Mouse (Mus musculus) myocyte (in vitro differentiated cells): ENCODE data around the gene Abhd11.

Experiments used
- E2F4 ChIP-seq: IDR thresholded peaks from one replicate; pipeline ENCODE4 v1.6.1; 2011; ENCODE audit warnings: mild to moderate bottlenecking, control low read depth, moderate library complexity; ENCODE audit not compliant: insufficient read depth
- MAX ChIP-seq: IDR thresholded peaks from one replicate; pipeline ENCODE4 v1.6.1; 2011; ENCODE audit warnings: low read depth, mild to moderate bottlenecking, control low read depth
- MYOD1 ChIP-seq, 3 experiments: IDR thresholded peaks; one replicate each; pipeline ENCODE4 v1.6.1; 2011; ENCODE audit warnings: control low read depth in 2 of 3, low read depth in 2 of 3, mild to moderate bottlenecking in 2 of 3, moderate library complexity in 1 of 3; ENCODE audit not compliant: insufficient read length in 2 of 3, control insufficient read depth in 1 of 3
- MYOG ChIP-seq, 3 experiments: IDR thresholded peaks; one replicate each; pipeline ENCODE4 v1.6.1; 2011; ENCODE audit warnings: control low read depth in 2 of 3, low read depth in 2 of 3, mild to moderate bottlenecking in 2 of 3; ENCODE audit not compliant: insufficient read length in 2 of 3, control insufficient read depth in 1 of 3, insufficient read depth in 1 of 3
- POLR2A ChIP-seq: IDR thresholded peaks from one replicate; pipeline ENCODE4 v1.6.1; 2011; ENCODE audit warnings: low read depth, mild to moderate bottlenecking, control low read depth, moderate library complexity; ENCODE audit not compliant: insufficient read length
- POLR2AphosphoS2 ChIP-seq: IDR thresholded peaks from one replicate; pipeline ENCODE4 v1.6.1; 2011; ENCODE audit warnings: low read depth, control low read depth; ENCODE audit not compliant: insufficient read length
- REST ChIP-seq: IDR thresholded peaks from one replicate; pipeline ENCODE4 v1.6.1; 2011; ENCODE audit warnings: mild to moderate bottlenecking, control low read depth, moderate library complexity; ENCODE audit not compliant: insufficient read depth, insufficient read length
- SRF ChIP-seq: IDR thresholded peaks from one replicate; pipeline ENCODE4 v1.6.1; 2011; ENCODE audit warnings: low read depth; ENCODE audit not compliant: control insufficient read depth, insufficient read length
- TCF12 ChIP-seq: IDR thresholded peaks from one replicate; pipeline ENCODE4 v1.6.1; 2011; ENCODE audit warnings: mild to moderate bottlenecking, control low read depth; ENCODE audit not compliant: poor library complexity, insufficient read depth, severe bottlenecking
- TCF3 ChIP-seq: IDR thresholded peaks from one replicate; pipeline ENCODE4 v1.6.1; 2011; ENCODE audit warnings: low read depth, control low read depth; ENCODE audit not compliant: insufficient read length
- USF1 ChIP-seq: IDR thresholded peaks from one replicate; pipeline ENCODE4 v1.6.1; 2011; ENCODE audit warnings: low read depth, mild to moderate bottlenecking, control low read depth, moderate library complexity

DNA sequence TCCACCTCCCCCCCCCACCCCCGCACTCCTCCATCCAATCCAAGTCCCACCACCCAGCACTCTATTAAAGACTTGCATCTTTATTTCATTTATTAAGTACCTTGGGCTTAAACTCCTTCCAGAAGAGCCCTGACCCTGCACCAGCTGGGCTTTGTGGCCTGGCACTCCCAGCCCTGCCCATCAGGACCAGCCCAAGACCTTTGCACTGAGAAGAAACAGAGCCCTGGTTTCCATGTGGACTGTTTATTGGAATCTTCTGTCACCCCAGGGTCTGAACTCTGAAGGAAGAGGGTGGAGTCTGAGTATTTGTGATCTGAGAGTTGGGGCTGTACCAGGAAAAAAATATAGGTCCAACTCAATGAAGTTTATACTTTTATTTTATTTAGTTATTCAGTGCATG, 25.8 kb upstream of the Abhd11 start:
- TF ChIP-seq POLR2A (no peak), E2F4 (no peak), MAX (no peak), POLR2AphosphoS2 (no peak), USF1 (no peak), TCF12 (no peak), MYOG (IDR thresholded peaks at IDR 0.05; ENCODE audit: control insufficient read depth in 1 of 3, insufficient read depth in 1 of 3, insufficient read length in 2 of 3, low read depth in 2 of 3) (no peak), MYOD1 (IDR thresholded peaks at IDR 0.05; ENCODE audit: control insufficient read depth in 1 of 3, insufficient read length in 2 of 3, low read depth in 2 of 3) (no peak), REST (no peak), TCF3 (no peak), SRF (no peak)
